Mouse (Mus musculus) heart, embryonic 14.5 days (tissue): ENCODE data around the gene Nup50. TPM values are rescaled to one million over a fixed set of nuclear protein-coding genes. Genes with fewer than 3 reads are reported as not detected.
A peak's percentile ranks its signal among the peaks of the same experiment; 100 is the strongest.

Source experiments
- ATAC-seq: fragments of 200-750 bp; cut with Nextera tagmentation; 2 replicates; pipeline ENCODE4 v1.8.0; 2017; ENCODE audit warnings: low read depth, moderate TSS enrichment; ENCODE audit not compliant: insufficient number of reproducible peaks, insufficient read depth, low FRiP score
- H3K27ac ChIP-seq, 2 experiments: fragments of 200-500 bp in 1 of 2; fragments of 300-500 bp in 1 of 2; sonication (generic) in 1 of 2; replicated peaks in 1 of 2; 2 replicates each; pipeline ENCODE4 v1.5.1; 2012 to 2014; ENCODE audit warnings: low read depth in 2 of 2, low read length in 2 of 2, control low read depth in 1 of 2, mild to moderate bottlenecking in 1 of 2, mixed read lengths in 1 of 2; ENCODE audit not compliant: control insufficient read depth in 1 of 2, insufficient read depth in 1 of 2
- H3K27me3 ChIP-seq: fragments of 300-500 bp; sonication (generic); 2 replicates; pipeline ENCODE4 v1.6.1; 2014; ENCODE audit warnings: mild to moderate bottlenecking, low read length, control low read depth; ENCODE audit not compliant: control insufficient read depth, insufficient read depth
- H3K36me3 ChIP-seq: fragments of 300-500 bp; sonication (generic); 2 replicates; pipeline ENCODE4 v1.6.1; 2014; ENCODE audit warnings: mild to moderate bottlenecking, control low read depth, low read length, mixed read lengths; ENCODE audit not compliant: control insufficient read depth, insufficient read depth
- H3K4me1 ChIP-seq, 2 experiments: fragments of 200-500 bp in 1 of 2; fragments of 300-500 bp in 1 of 2; sonication (generic) in 1 of 2; 2 replicates each; pipeline ENCODE4 v1.6.1; 2012 to 2014; ENCODE audit warnings: low read length in 2 of 2, control low read depth in 1 of 2, mixed read lengths in 1 of 2; ENCODE audit not compliant: control insufficient read depth in 2 of 2, insufficient read depth in 2 of 2
- H3K4me2 ChIP-seq: fragments of 300-500 bp; sonication (generic); 2 replicates; pipeline ENCODE4 v1.6.1; 2014; ENCODE audit warnings: mild to moderate bottlenecking, low read length
- H3K4me3 ChIP-seq, 2 experiments: fragments of 200-500 bp in 1 of 2; fragments of 300-500 bp in 1 of 2; sonication (generic) in 1 of 2; 2 replicates each; pipeline ENCODE4 v1.5.1; 2012 to 2014; ENCODE audit warnings: low read length in 2 of 2, mild to moderate bottlenecking in 2 of 2, control low read depth in 1 of 2, low read depth in 1 of 2, moderate library complexity in 1 of 2; ENCODE audit not compliant: control insufficient read depth in 1 of 2, insufficient read depth in 1 of 2
- H3K9ac ChIP-seq: fragments of 300-500 bp; sonication (generic); 2 replicates; pipeline ENCODE4 v1.6.1; 2014; ENCODE audit warnings: mild to moderate bottlenecking, low read length
- H3K9me3 ChIP-seq: fragments of 300-500 bp; sonication (generic); 2 replicates; pipeline ENCODE4 v1.6.1; 2016; ENCODE audit warnings: low read length, control low read depth; ENCODE audit not compliant: control insufficient read depth
- WGBS: fragments of 180-500 bp; shearing (Covaris S2); extraction: QIAGEN DNeasy Blood & Tissue Kit; methylation state at CpG from one replicate; pipeline ENCODE4 v1.1.7; 2014; 5-methylcytosine and 5-hydroxymethylcytosine counted together
- polyA plus RNA-seq: library from polyadenylated mRNA; unstranded; fragments of >200 nt; fragmentation: Nextera tagmentation; extraction: Ambion mirVana; gene quantifications from 2 replicates; pipeline ENCODE4 v1.2.1, GENCODE M21; 2014

Nup50 gene
- polyA plus RNA-seq, 1 experiment from 2014 or later: 20.4 TPM

DNA sequence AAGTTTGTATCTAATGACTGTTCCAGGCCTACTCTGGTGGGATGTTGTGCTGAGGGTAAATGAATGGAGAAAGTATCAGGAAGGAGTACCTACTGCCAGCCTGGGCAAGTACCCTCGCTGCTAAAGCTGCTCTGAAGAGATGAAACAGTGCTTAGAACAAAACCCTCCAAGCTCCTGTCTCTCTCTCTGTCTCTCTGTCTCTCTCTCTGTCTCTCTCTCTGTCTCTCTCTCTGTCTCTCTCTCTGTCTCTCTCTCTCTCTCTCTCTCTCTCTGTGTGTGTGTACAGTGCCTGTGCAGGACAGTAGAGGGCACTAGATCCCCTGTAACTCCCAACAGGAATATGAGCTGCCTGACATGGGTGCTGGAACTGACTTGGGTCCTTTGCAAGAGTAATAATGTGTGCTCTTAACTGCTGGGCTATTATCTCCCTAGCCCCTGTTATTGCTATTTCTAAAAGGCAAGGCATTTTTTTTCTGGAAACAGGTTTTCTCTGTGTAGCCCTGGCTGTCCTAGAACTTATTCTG lies 2.3 kb downstream of the Nup50 start:
- ATAC-seq: no peak
- Histone ChIP-seq H3K27ac (no peak overlapping the region), H3K4me3 (no peak overlapping the region), H3K4me1 (peaks cover 0 to 23% of the 10 kb centered on the region in 2 experiments; a peak in 3 of 4 replicates), H3K27me3 (no peaks in the 10 kb centered on the region), H3K9me3 (no peaks in the 10 kb centered on the region), H3K4me2 (peak overlapping the region; percentile 78), H3K36me3 (peaks cover 44% of the 10 kb centered on the region), H3K9ac (0 out of 2 replicates have a peak overlapping the region, but pooled peaks have one; percentile 18)
- WGBS: 60% methylated on average over 1 of the region's 1 CpGs

- Histone ChIP-seq H3K4me2 (no peak overlapping the region), H3K9ac (no peak overlapping the region), H3K36me3 (peaks cover 100% of the 10 kb centered on the region), H3K27ac (no peak overlapping the region), H3K4me3 (no peak overlapping the region), H3K27me3 (no peaks in the 10 kb centered on the region), H3K9me3 (no peaks in the 10 kb centered on the region), H3K4me1 (no peaks in the 10 kb centered on the region)
- no peak for ATAC-seq
- 77% methylated on average over 5 of the region's 5 CpGs for WGBS
Measured at GRCm38 (mm10) chr15:84932351-84932750, 9.1 kb downstream of the Nup50 start.

DNA sequence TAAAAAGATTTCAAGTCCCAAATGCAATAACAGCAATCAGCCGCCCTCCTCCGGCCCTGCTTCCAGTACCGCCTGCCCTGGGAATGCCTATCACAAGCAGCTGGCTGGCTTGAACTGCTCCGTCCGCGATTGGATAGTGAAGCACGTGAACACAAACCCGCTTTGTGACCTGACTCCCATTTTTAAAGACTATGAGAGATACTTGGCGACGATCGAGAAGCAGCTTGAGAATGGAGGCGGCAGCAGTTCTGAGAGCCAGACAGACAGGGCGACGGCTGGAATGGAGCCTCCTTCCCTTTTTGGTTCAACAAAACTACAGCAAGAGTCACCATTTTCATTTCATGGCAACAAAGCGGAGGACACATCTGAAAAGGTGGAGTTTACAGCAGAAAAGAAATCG lies 11.7 kb downstream of the Nup50 start:
- Histone ChIP-seq H3K27me3 (no peaks in the 10 kb centered on the region), H3K4me3 (no peak overlapping the region), H3K27ac (no peak overlapping the region), H3K4me2 (no peak overlapping the region), H3K9ac (no peak overlapping the region), H3K4me1 (no peaks in the 10 kb centered on the region), H3K9me3 (no peaks in the 10 kb centered on the region), H3K36me3 (peaks cover 100% of the 10 kb centered on the region)
- WGBS: 91% methylated on average over 16 of the region's 16 CpGs
- no peak for ATAC-seq

DNA sequence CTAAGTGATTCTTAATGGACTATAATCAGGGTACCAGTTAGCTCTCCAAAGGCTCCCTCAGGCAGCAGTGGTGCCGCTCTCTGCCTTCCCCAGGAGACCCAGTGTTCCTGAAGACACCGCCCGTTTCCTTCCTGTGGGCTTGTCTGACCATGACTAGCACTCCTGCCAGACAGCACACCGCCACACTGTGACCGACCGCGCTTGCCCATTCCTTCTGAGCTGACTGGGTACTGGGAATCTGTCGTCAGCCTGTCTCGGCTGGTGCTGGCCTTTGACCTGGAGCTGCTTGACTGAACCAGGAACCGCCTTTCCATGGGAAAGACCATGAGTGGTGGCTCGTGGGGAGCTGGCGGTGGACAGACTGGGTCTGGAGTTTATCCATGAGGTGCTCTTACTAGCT lies 16.9 kb downstream of the Nup50 start:
- Histone ChIP-seq H3K36me3 (peaks cover 79% of the 10 kb centered on the region), H3K4me3 (no peak overlapping the region), H3K4me1 (peaks cover 0 to 11% of the 10 kb centered on the region in 2 experiments; a peak in 2 of 4 replicates), H3K9ac (no peak overlapping the region), H3K9me3 (no peaks in the 10 kb centered on the region), H3K27me3 (no peaks in the 10 kb centered on the region), H3K4me2 (no peak overlapping the region), H3K27ac (no peak overlapping the region)
- no peak for ATAC-seq
- WGBS: 59% methylated on average over 12 of the region's 12 CpGs

- peaks cover 0 to 11% of the 10 kb centered on the region in 2 experiments; a peak in 2 of 4 replicates for H3K4me1 ChIP-seq
- H3K36me3 ChIP-seq: peaks cover 57% of the 10 kb centered on the region
- WGBS: 58% methylated on average over 11 of the region's 11 CpGs
- 0 out of 2 replicates have a peak, but pooled peaks have one; percentile 26 for ATAC-seq
- H3K9me3 ChIP-seq: no peaks in the 10 kb centered on the region
- H3K4me3 ChIP-seq: no peak overlapping the region
- no peak overlapping the region for H3K4me2 ChIP-seq
- H3K9ac ChIP-seq: no peak overlapping the region
- no peaks in the 10 kb centered on the region for H3K27me3 ChIP-seq
- H3K27ac ChIP-seq: no peak overlapping the region
Measured at GRCm38 (mm10) chr15:84942647-84943285, 19.6 kb downstream of the Nup50 start.

DNA sequence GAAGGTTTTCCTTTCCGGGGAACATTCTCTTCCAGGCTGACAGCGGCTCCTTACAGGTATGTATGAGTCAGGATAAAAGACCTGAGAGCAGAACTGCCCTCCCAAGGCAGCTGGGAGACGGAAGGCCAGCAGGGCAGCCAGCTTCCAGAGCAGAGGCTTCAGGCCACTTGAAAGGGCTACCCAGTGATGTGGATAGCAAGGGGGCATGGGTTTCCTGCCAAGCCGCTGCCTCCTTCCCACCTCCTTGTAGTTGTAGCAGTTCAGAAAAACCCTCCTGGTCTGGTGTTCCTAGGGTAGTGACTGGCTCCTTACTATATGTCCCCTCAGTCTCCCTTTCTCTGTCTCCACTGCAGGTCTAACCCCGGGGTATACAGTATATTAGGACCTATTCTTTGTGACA lies 21.1 kb downstream of the Nup50 start:
- peaks cover 51% of the 10 kb centered on the region for H3K36me3 ChIP-seq

DNA sequence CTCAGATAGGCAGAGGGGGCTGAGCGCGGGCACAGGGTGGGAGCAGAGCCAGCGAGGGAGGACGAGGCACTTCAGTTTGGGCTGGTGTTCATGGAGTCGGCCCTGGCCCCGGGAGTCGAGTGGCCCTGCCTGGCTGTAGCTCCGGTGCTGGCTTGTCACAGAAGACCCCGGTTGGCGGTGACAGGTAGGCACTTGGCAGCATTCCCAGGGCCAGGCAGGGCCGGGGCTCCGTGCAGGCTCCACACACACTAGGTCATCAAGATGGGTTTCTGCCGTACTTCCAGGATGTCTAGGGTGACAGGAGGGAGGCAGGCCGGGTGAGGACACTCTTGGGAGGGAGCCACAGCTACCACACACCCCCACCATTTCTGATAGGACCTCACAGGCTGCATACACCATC lies 25.8 kb downstream of the Nup50 start:
- ATAC-seq: no peak; the same call in 1 of the 2 replicates
- Histone ChIP-seq H3K4me2 (no peak overlapping the region), H3K27me3 (no peaks in the 10 kb centered on the region), H3K9ac (no peak overlapping the region), H3K4me3 (no peak overlapping the region), H3K9me3 (no peaks in the 10 kb centered on the region), H3K36me3 (peaks cover 48% of the 10 kb centered on the region), H3K27ac (peak overlapping the region in 1 of 2 experiments; percentile 27; a peak in 1 of 4 replicates), H3K4me1 (peaks cover 8 to 23% of the 10 kb centered on the region in 2 experiments; a peak in 3 of 4 replicates)
- 32% methylated on average over 14 of the region's 14 CpGs for WGBS

More for the DNA sequence above, 21.1 kb downstream of the Nup50 start:
- no peak overlapping the region for H3K9ac ChIP-seq
- H3K4me1 ChIP-seq: peaks cover 6 to 22% of the 10 kb centered on the region in 2 experiments; a peak in 3 of 4 replicates
- 0 out of 4 replicates have a peak overlapping the region, but pooled peaks of 1 of the 2 experiments have one; percentile 12 for H3K27ac ChIP-seq
- no peaks in the 10 kb centered on the region for H3K27me3 ChIP-seq
- H3K4me2 ChIP-seq: no peak overlapping the region
- 64% methylated on average over 5 of the region's 5 CpGs for WGBS
- H3K4me3 ChIP-seq: no peak overlapping the region
- no peaks in the 10 kb centered on the region for H3K9me3 ChIP-seq
- no peak for ATAC-seq
